Mouse (Mus musculus) CH12.LX (cell line): Measurements from ENCODE around the gene Plp2. TPM values are rescaled to one million over a fixed set of nuclear protein-coding genes. Genes with fewer than 3 reads are reported as not detected.

Source experiments
- DNase-seq: peaks from one replicate; pipeline ENCODE4 v3.0.0-alpha.2; 2013; ENCODE audit errors: extremely low read depth
- H3K27ac ChIP-seq: 2 replicates; pipeline ENCODE4 v1.5.1; 2012; ENCODE audit warnings: low read depth, mild to moderate bottlenecking, control low read depth, moderate library complexity; ENCODE audit not compliant: insufficient read depth
- H3K27me3 ChIP-seq: replicated peaks from 2 replicates; pipeline ENCODE3; 2012; ENCODE audit warnings: inconsistent platforms
- H3K36me3 ChIP-seq, 2 experiments: replicated peaks in 1 of 2; 2 replicates each; pipeline versions ENCODE3 to v1.6.1; 2012; ENCODE audit warnings: inconsistent platforms in 1 of 2, low read length in 1 of 2, mild to moderate bottlenecking in 1 of 2, mixed read lengths in 1 of 2, moderate library complexity in 1 of 2; ENCODE audit not compliant: control insufficient read depth in 1 of 2, insufficient read depth in 1 of 2
- H3K4me1 ChIP-seq, 2 experiments: 2 replicates each; pipeline ENCODE4 v1.6.1; 2012; ENCODE audit warnings: inconsistent platforms in 1 of 2, moderate library complexity in 1 of 2; ENCODE audit not compliant: insufficient read depth in 2 of 2, control insufficient read depth in 1 of 2
- H3K4me2 ChIP-seq: 2 replicates; pipeline ENCODE4 v1.6.1; 2012; ENCODE audit warnings: low read depth, mild to moderate bottlenecking, control low read depth; ENCODE audit not compliant: poor library complexity, insufficient read depth, severe bottlenecking
- H3K4me3 ChIP-seq, 3 experiments: fragments of 150-350 bp in 1 of 3; sonication (generic) in 1 of 3; replicated peaks in 1 of 3; 2 replicates each; pipeline versions ENCODE3 to v1.5.1; 2011 to 2012; ENCODE audit warnings: low read depth in 2 of 3, low read length in 2 of 3, mild to moderate bottlenecking in 2 of 3, moderate library complexity in 2 of 3, control low read depth in 1 of 3, improper control_type of control experiment in 1 of 3, inconsistent platforms in 1 of 3, mixed read lengths in 1 of 3; ENCODE audit not compliant: poor library complexity in 1 of 3
- H3K79me2 ChIP-seq: replicated peaks from 2 replicates; pipeline ENCODE4 v1.6.1; 2012; ENCODE audit warnings: mild to moderate bottlenecking, moderate library complexity; ENCODE audit not compliant: control insufficient read depth, poor library complexity, insufficient read depth, severe bottlenecking; ENCODE audit errors: extremely low read depth
- H3K9ac ChIP-seq: 2 replicates; pipeline ENCODE4 v1.6.1; 2012; ENCODE audit warnings: low read depth, mild to moderate bottlenecking, control low read depth, moderate library complexity; ENCODE audit not compliant: insufficient read depth
- H3K9me3 ChIP-seq: replicated peaks from 2 replicates; pipeline ENCODE3; 2012; ENCODE audit warnings: low read length, inconsistent platforms, mixed read lengths
- BHLHE40 ChIP-seq: IDR thresholded peaks from 2 replicates; pipeline ENCODE4 v1.6.1; 2011; ENCODE audit warnings: mild to moderate bottlenecking, low read depth, low read length, improper control_type of control experiment
- CHD1 ChIP-seq: IDR thresholded peaks from 2 replicates; pipeline ENCODE4 v1.6.1; 2012; ENCODE audit warnings: low read depth, low read length, improper control_type of control experiment, inconsistent platforms
- CTCF ChIP-seq, 2 experiments: IDR thresholded peaks in 1 of 2; conservative IDR thresholded peaks in 1 of 2; 2 replicates each; pipeline ENCODE4 v1.5.1; 2011 to 2012; ENCODE audit warnings: low read depth in 2 of 2, low read length in 2 of 2, improper control_type of control experiment in 1 of 2, inconsistent platforms in 1 of 2, mild to moderate bottlenecking in 1 of 2, moderate library complexity in 1 of 2
- E2F4 ChIP-seq: IDR thresholded peaks from 2 replicates; pipeline ENCODE4 v1.6.1; 2011; ENCODE audit warnings: low read depth, low read length, improper control_type of control experiment; ENCODE audit not compliant: insufficient replicate concordance
- EP300 ChIP-seq: IDR thresholded peaks from 2 replicates; pipeline ENCODE4 v1.6.1; 2011; ENCODE audit warnings: low read length, improper control_type of control experiment
- GABPA ChIP-seq: IDR thresholded peaks from 2 replicates; pipeline ENCODE4 v1.6.1; 2012; ENCODE audit warnings: low read depth, low read length, improper control_type of control experiment, inconsistent platforms; ENCODE audit not compliant: insufficient replicate concordance
- IRF4 ChIP-seq: IDR thresholded peaks from 2 replicates; pipeline ENCODE4 v1.6.1; 2014; ENCODE audit warnings: low read depth, mild to moderate bottlenecking, inconsistent platforms, low read length, improper control_type of control experiment
- KAT2A ChIP-seq: IDR thresholded peaks from 2 replicates; pipeline ENCODE4 v1.6.1; 2012; ENCODE audit warnings: low read length, improper control_type of control experiment, inconsistent platforms; ENCODE audit not compliant: insufficient replicate concordance
- MAZ ChIP-seq: IDR thresholded peaks from 2 replicates; pipeline ENCODE4 v1.6.1; 2012; ENCODE audit warnings: low read depth, mild to moderate bottlenecking, inconsistent platforms, low read length, improper control_type of control experiment, moderate library complexity
- MEF2A ChIP-seq: IDR thresholded peaks from 2 replicates; pipeline ENCODE4 v1.6.1; 2014; ENCODE audit warnings: low read depth, mild to moderate bottlenecking, inconsistent platforms, low read length, improper control_type of control experiment, borderline replicate concordance
- MYC ChIP-seq: IDR thresholded peaks from 2 replicates; pipeline ENCODE4 v1.6.1; 2011; ENCODE audit warnings: low read depth, mild to moderate bottlenecking, improper control_type of control experiment, low read length
- NRF1 ChIP-seq: IDR thresholded peaks from 2 replicates; pipeline ENCODE4 v1.6.1; 2014; ENCODE audit warnings: low read depth, mild to moderate bottlenecking, inconsistent platforms, low read length, improper control_type of control experiment, moderate library complexity
- POLR2AphosphoS2 ChIP-seq: IDR thresholded peaks from 2 replicates; pipeline ENCODE4 v1.6.1; 2011; ENCODE audit warnings: low read depth, low read length, improper control_type of control experiment
- RAD21 ChIP-seq: IDR thresholded peaks from 2 replicates; pipeline ENCODE4 v1.6.1; 2011; ENCODE audit warnings: low read depth, mild to moderate bottlenecking, low read length, improper control_type of control experiment, moderate library complexity
- TCF12 ChIP-seq: IDR thresholded peaks from 2 replicates; pipeline ENCODE4 v1.6.1; 2014; ENCODE audit warnings: low read depth, mild to moderate bottlenecking, inconsistent platforms, low read length, improper control_type of control experiment
- USF2 ChIP-seq: conservative IDR thresholded peaks from 2 replicates; pipeline ENCODE4 v1.6.1; 2011; ENCODE audit warnings: low read depth, low read length, improper control_type of control experiment
- ZC3H11A ChIP-seq: IDR thresholded peaks from 2 replicates; pipeline ENCODE4 v1.6.1; 2012; ENCODE audit warnings: low read depth, mild to moderate bottlenecking, inconsistent platforms, low read length, improper control_type of control experiment
- ZNF384 ChIP-seq: IDR thresholded peaks from 2 replicates; pipeline ENCODE4 v1.6.1; 2012; ENCODE audit warnings: low read depth, low read length, improper control_type of control experiment, inconsistent platforms
- dilution Hi-C: fragments of 300-500 bp; cut with MboI; formaldehyde crosslinking; loops from 2 replicates; pipeline ENCODE4 v1.14.3; 2020; ENCODE audit warnings: low sequenced_read_pairs; ENCODE audit not compliant: extremely low pct_unique_long_range_greater_than_20kb, extremely low pct_ligation_motif_present
- in situ Hi-C: fragments of 300-500 bp; cut with MboI; formaldehyde crosslinking; loops from 3 replicates; pipeline ENCODE4 v1.14.3; 2019; ENCODE audit warnings: low sequenced_read_pairs, low pct_ligation_motif_present, low pct_unique_long_range_greater_than_20kb, mixed read lengths
- polyA plus RNA-seq: library from polyadenylated mRNA; unstranded; fragments of >175 nt; gene quantifications from 2 replicates; pipeline ENCODE4 v1.2.1, GENCODE M21; 2012; ENCODE audit warnings: low read depth; ENCODE audit not compliant: insufficient read length
- total RNA-seq, 2 experiments: library from RNA; depleted of rRNA; stranded (reverse); fragments of 300-350 nt in 1 of 2; fragments of >200 nt in 1 of 2; gene quantifications; 2 replicates each; pipeline ENCODE4 v1.2.3; 2012 to 2014

The Plp2 gene
- total and polyA plus RNA-seq, 3 experiments = 163 to 247 (median 173) TPM

GRCm38 (mm10) chrX:7662936-7663335 is 8.3 kb downstream of the Plp2 start:
- H3K79me2 ChIP-seq = no peaks in the 10 kb centered on the region
- H3K27ac ChIP-seq = no peak overlapping the region
- H3K9me3 ChIP-seq = no peaks in the 10 kb centered on the region
- TF ChIP-seq MEF2A (no peak), USF2 (no peak), GABPA (no peak), TCF12 (no peak), RAD21 (no peak), ZC3H11A (no peak), CHD1 (no peak), POLR2AphosphoS2 (no peak), KAT2A (no peak), CTCF (conservative IDR thresholded peaks at IDR 0.05 in 1 of 2, IDR thresholded peaks at IDR 0.05 in 1 of 2; ENCODE audit: low read depth in 2 of 2, low read length in 2 of 2) (no peak), ZNF384 (no peak), MAZ (no peak), BHLHE40 (no peak), MYC (no peak)
- no peak overlapping the region for H3K4me2 ChIP-seq
- DNase-seq = no peak
- H3K4me3 ChIP-seq = no peak overlapping the region
- in situ Hi-C loops = no loop called here
- H3K9ac ChIP-seq = no peak overlapping the region
- peaks cover 8 to 17% of the 10 kb centered on the region in 2 experiments for H3K4me1 ChIP-seq
- dilution Hi-C loops = no loop called here
- peaks cover 40 to 58% of the 10 kb centered on the region in 2 experiments for H3K36me3 ChIP-seq
- no peaks in the 10 kb centered on the region for H3K27me3 ChIP-seq

- in situ Hi-C loops (no loop called here), dilution Hi-C loops (no loop called here)
- no peaks in the 10 kb centered on the region for H3K27me3 ChIP-seq
- no peak overlapping the region for H3K4me2 ChIP-seq
- H3K9me3 ChIP-seq = no peaks in the 10 kb centered on the region
- TF ChIP-seq ZC3H11A (no peak), E2F4 (no peak), EP300 (no peak), ZNF384 (no peak), IRF4 (no peak), NRF1 (no peak)
- H3K4me1 ChIP-seq = peaks cover 8 to 20% of the 10 kb centered on the region in 2 experiments
- no peak overlapping the region for H3K9ac ChIP-seq
- H3K36me3 ChIP-seq = peaks cover 24 to 42% of the 10 kb centered on the region in 2 experiments
- no peaks in the 10 kb centered on the region for H3K79me2 ChIP-seq
- no peak overlapping the region for H3K4me3 ChIP-seq
- H3K27ac ChIP-seq = no peak overlapping the region
- DNase-seq = no peak
Observed at GRCm38 (mm10) chrX:7661086-7661485, 10.1 kb downstream of the Plp2 start.
